Mouse (Mus musculus): Measurements from ENCODE around the gene Stk39. TPM values are rescaled to one million over a fixed set of nuclear protein-coding genes. Genes with fewer than 3 reads are reported as not detected.

The Stk39 gene
- polyA plus RNA-seq (2012; ENCODE audit: insufficient read depth, insufficient read length, low replicate concordance, missing spikeins) = not detected in 2 replicates

DNA sequence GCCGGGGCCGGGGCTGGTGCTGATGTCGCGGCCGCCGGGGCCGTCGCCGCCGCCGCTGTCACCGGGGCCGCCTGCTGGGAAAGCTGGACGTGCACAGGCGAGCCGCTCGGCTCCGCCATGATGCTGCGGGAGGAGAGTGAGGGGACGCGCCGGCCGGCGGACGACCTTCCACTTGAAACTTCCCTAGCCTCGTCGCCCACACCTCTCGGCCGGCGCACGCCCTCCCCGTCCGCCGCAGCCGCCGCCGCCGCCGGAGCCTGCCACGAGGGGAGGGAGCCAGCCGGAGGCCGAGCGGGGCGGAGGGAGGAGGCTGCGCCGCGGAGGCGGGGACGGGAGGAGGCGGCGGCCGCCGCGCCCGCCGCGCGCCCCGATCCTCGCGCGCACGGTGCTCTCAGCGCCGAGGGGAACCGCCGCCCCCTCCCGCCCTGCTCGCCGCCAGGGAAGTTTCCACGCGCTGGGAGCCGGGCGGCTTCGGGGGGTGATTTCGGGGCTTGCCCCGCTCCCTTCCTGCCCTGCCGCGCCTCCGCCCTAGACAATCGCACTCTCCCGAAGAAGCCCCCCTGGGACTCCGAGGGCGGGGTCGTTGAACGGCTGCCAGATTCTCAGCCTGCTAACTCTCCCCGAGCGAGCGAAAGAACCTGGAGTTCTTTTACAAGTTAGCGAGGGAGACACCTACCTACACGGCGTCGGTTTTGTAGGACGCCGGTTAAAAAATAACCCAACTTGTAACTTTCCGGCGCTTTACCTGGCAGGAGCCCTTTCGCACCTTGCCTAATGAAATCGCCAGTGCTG is at the start of gene Stk39:
Gene Stk39, minus strand, starts transcription at position 510 of the 792 bp plus-strand sequence.
- H3K4me3 ChIP-seq (ENCODE audit: insufficient read depth, low read depth, low read length) = peak within 1 kb of the TSS; percentile 97
- peak; percentile 25; the same call in 1 of the 2 replicates for TF ChIP-seq POLR2A (IDR thresholded peaks at IDR 0.05; ENCODE audit: insufficient read depth, low read depth, low read length)
- TF ChIP-seq CTCF (IDR thresholded peaks at IDR 0.05; ENCODE audit: insufficient read depth, low read depth, low read length) = no peak
- 2% methylated on average over 99 of the region's 99 CpGs for WGBS
- peak within 1 kb of the TSS; percentile 76 for H3K27ac ChIP-seq (ENCODE audit: insufficient read depth, low read depth, low read length)
- peaks cover 14% of the 10 kb centered on the region for H3K4me1 ChIP-seq (ENCODE audit: control insufficient read depth, insufficient read depth, low read length)

DNA sequence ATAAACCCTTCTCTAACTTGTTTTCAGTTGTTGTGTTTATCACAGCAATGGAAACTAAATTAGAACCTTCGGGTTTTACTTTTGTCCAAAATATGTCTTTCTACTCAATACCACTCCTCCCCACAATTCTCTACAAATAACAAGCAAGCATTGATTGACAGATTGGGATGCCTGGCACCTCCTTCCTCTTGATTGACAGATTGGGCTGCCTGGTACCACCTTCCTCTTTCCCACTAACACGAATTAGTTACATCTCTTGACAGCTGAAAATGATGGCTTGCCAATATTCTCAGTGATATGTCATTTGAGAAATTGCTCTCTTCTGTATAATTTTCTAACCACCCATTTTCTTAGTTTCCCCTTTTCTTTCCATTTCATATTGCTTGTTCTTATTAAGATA is 43.3 kb upstream of the Stk39 start:
- Histone ChIP-seq H3K4me1 (ENCODE audit: control insufficient read depth, insufficient read depth, low read length) (no peaks in the 10 kb centered on the region), H3K27ac (ENCODE audit: insufficient read depth, low read depth, low read length) (no peak overlapping the region), H3K4me3 (ENCODE audit: insufficient read depth, low read depth, low read length) (no peak overlapping the region)
- no peak for TF ChIP-seq CTCF (IDR thresholded peaks at IDR 0.05; ENCODE audit: insufficient read depth, low read depth, low read length)
- no peak for TF ChIP-seq POLR2A (IDR thresholded peaks at IDR 0.05; ENCODE audit: insufficient read depth, low read depth, low read length)
- 29% methylated on average over 2 of the region's 2 CpGs for WGBS

DNA sequence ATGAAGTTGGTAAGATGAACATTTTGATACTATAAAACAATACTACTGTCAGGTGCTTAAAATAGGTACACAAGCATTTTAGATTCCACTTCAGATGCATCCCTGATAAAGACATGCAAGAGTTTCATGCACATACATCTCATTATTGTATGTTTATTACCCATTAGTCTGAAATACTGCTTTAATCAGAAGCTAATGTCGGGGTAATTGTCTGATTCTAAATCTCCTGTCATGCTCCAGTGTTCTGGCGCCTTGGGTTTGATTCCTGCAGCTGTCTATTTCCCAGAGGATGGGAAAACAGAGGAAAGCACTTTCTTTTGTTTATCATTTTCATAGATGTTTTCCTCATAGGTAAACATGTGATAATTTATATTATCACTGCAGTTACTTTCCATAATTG is 31.1 kb upstream of the Stk39 start:
- TF ChIP-seq POLR2A (IDR thresholded peaks at IDR 0.05; ENCODE audit: insufficient read depth, low read depth, low read length) = no peak

DNA sequence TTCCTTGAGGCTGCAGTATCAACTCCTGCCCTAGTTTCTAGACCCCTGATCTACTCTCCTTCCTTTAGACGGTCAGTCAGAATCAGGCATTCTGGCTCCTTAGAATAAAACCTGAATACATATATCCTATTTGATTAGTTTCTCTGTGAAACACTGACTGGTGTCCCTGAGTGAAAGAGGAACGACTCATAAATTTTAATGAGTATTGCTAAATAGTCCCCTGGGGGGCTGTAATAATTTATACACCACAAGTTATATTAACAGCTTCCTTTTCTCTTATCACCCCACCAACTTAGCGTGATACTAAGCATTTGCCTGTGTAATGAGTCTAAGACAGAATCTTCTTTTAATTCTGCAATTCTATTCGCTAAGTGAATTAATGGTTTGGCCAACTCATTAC is 30.7 kb upstream of the Stk39 start:
- TF ChIP-seq CTCF (IDR thresholded peaks at IDR 0.05; ENCODE audit: insufficient read depth, low read depth, low read length) (no peak), POLR2A (IDR thresholded peaks at IDR 0.05; ENCODE audit: insufficient read depth, low read depth, low read length) (no peak)
- H3K4me3 ChIP-seq (ENCODE audit: insufficient read depth, low read depth, low read length) = no peak overlapping the region
- 76% methylated on average over 4 of the region's 4 CpGs for WGBS
- no peak overlapping the region for H3K27ac ChIP-seq (ENCODE audit: insufficient read depth, low read depth, low read length)
- H3K4me1 ChIP-seq (ENCODE audit: control insufficient read depth, insufficient read depth, low read length) = no peaks in the 10 kb centered on the region

More for the DNA sequence above, 31.1 kb upstream of the Stk39 start:
- WGBS = 88% methylated on average over 2 of the region's 2 CpGs
- H3K4me3 ChIP-seq (ENCODE audit: insufficient read depth, low read depth, low read length) = no peak overlapping the region
- no peak overlapping the region for H3K27ac ChIP-seq (ENCODE audit: insufficient read depth, low read depth, low read length)
- H3K4me1 ChIP-seq (ENCODE audit: control insufficient read depth, insufficient read depth, low read length) = no peaks in the 10 kb centered on the region

DNA sequence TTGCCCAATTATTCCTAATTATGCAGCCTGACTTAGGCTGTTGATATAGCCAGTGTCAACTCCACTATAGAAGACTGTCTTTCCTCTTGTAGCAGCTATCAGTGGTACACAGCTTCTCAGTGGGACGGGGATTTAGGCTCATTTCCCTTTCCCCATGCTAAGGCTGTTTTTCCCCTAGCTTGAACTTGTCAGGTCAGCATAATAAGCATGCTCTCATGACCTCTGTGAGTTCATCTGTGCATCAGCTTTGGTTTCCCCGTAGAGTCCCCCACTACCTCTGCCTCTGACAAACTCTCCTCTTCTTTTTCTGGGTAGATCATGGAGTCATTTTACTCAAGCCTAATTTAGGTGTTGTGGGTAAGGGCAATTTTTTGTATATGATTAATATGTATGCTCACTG is 30.2 kb upstream of the Stk39 start:
- no peaks in the 10 kb centered on the region for H3K4me1 ChIP-seq (ENCODE audit: control insufficient read depth, insufficient read depth, low read length)
- no peak overlapping the region for H3K27ac ChIP-seq (ENCODE audit: insufficient read depth, low read depth, low read length)
- TF ChIP-seq CTCF (IDR thresholded peaks at IDR 0.05; ENCODE audit: insufficient read depth, low read depth, low read length) = no peak
- no peak for TF ChIP-seq POLR2A (IDR thresholded peaks at IDR 0.05; ENCODE audit: insufficient read depth, low read depth, low read length)

DNA sequence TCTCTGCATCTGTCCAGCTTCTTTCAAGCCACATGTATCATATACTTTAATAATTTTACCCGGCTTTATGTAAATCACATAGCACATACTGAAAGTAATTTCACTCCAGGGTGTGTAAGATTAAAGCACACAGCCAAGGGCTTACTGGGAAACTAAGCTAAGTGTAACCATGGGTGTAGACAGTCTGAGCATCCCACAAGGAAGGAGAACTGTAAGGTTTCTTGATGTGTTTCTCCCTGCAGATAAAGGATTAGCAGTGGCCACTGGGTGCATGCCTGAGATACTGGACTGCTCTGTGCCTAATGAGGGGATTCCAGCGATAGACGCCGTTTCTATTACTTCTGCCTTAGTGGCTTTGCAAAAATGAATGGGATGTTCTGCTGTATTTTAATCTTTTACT is 14.2 kb upstream of the Stk39 start:
- no peak for TF ChIP-seq POLR2A (IDR thresholded peaks at IDR 0.05; ENCODE audit: insufficient read depth, low read depth, low read length)
- TF ChIP-seq CTCF (IDR thresholded peaks at IDR 0.05; ENCODE audit: insufficient read depth, low read depth, low read length) = no peak
- Histone ChIP-seq H3K27ac (ENCODE audit: insufficient read depth, low read depth, low read length) (no peak overlapping the region), H3K4me1 (ENCODE audit: control insufficient read depth, insufficient read depth, low read length) (0 out of 2 replicates have a peak, but pooled peaks cover 4% of the 10 kb centered on the region), H3K4me3 (ENCODE audit: insufficient read depth, low read depth, low read length) (no peak overlapping the region)
- 74% methylated on average over 4 of the region's 4 CpGs for WGBS

More for the DNA sequence above, 30.2 kb upstream of the Stk39 start:
- no peak overlapping the region for H3K4me3 ChIP-seq (ENCODE audit: insufficient read depth, low read depth, low read length)
- WGBS = 86% methylated on average over 2 of the region's 2 CpGs

DNA sequence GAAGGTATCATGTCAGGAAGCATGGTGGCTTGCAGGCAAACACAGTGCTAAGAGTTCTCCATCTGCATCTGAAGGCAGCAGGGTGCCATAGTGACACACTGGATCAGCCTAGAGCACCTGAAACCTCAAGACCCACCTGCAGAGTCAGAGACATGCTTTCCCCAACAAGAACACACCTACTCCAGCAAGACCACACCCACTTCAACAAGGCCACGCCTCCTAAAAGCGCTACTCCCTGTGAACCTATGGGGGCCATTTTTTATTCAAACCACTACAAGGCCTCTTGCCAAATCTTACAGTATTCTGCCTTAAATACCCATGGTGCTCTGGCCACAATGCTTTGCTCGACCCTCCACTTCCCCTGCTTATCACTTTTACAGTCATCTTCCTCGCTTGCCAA is 13.1 kb upstream of the Stk39 start:
- WGBS = 61% methylated on average over 4 of the region's 4 CpGs
- Histone ChIP-seq H3K27ac (ENCODE audit: insufficient read depth, low read depth, low read length) (no peak overlapping the region), H3K4me3 (ENCODE audit: insufficient read depth, low read depth, low read length) (no peak overlapping the region), H3K4me1 (ENCODE audit: control insufficient read depth, insufficient read depth, low read length) (0 out of 2 replicates have a peak, but pooled peaks cover 4% of the 10 kb centered on the region)
- TF ChIP-seq CTCF (IDR thresholded peaks at IDR 0.05; ENCODE audit: insufficient read depth, low read depth, low read length) (no peak), POLR2A (IDR thresholded peaks at IDR 0.05; ENCODE audit: insufficient read depth, low read depth, low read length) (no peak)

DNA sequence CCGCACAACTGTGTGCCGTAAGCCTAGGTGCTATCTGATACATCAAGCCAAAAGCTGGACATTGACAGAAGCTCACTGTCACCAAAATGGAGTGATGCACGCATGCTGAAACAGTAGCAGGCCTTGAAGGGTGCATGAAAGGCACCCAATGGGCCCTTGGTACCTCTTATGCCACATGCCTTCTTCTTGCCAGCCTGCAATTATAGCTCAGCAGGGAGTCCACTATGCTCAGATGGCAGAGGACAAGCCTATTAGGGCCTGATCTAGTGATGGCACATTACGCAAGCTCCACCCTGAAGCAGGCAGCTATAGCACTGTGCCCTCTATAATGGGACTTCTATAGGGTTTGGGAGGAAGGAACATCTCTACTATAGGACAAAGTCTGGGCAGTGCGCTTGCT is 10.8 kb upstream of the Stk39 start:
- WGBS = 86% methylated on average over 5 of the region's 5 CpGs
- TF ChIP-seq POLR2A (IDR thresholded peaks at IDR 0.05; ENCODE audit: insufficient read depth, low read depth, low read length) = no peak
- TF ChIP-seq CTCF (IDR thresholded peaks at IDR 0.05; ENCODE audit: insufficient read depth, low read depth, low read length) = no peak
- no peak overlapping the region for H3K4me3 ChIP-seq (ENCODE audit: insufficient read depth, low read depth, low read length)
- no peak overlapping the region for H3K27ac ChIP-seq (ENCODE audit: insufficient read depth, low read depth, low read length)
- H3K4me1 ChIP-seq (ENCODE audit: control insufficient read depth, insufficient read depth, low read length) = 0 out of 2 replicates have a peak, but pooled peaks cover 4% of the 10 kb centered on the region

DNA sequence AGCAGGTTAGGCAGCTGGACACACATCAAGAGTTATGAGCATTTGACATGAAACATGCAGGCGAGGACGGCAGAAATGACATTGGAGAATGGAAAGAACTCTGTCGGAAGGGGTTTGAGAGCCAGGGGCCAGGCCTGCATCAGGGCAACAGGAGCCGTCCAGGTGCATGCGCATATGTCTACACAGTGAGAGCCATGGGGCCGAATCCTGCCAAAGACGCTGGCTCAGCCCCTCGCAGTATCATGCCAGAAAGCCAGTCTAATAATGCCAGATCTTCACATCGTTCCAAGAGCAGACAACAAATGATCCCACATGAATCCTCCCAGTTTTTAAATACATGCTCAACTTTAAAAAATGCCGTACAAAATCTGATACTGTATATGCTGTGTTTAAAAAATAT is 7.8 kb upstream of the Stk39 start:
- 84% methylated on average over 10 of the region's 10 CpGs for WGBS
- Histone ChIP-seq H3K27ac (ENCODE audit: insufficient read depth, low read depth, low read length) (no peak overlapping the region), H3K4me3 (ENCODE audit: insufficient read depth, low read depth, low read length) (no peak overlapping the region), H3K4me1 (ENCODE audit: control insufficient read depth, insufficient read depth, low read length) (0 out of 2 replicates have a peak, but pooled peaks cover 4% of the 10 kb centered on the region)
- no peak for TF ChIP-seq POLR2A (IDR thresholded peaks at IDR 0.05; ENCODE audit: insufficient read depth, low read depth, low read length)
- no peak for TF ChIP-seq CTCF (IDR thresholded peaks at IDR 0.05; ENCODE audit: insufficient read depth, low read depth, low read length)

Measured in olfactory bulb, adult 2 months (tissue).